Mouse (Mus musculus) thymus, adult 2 months (tissue): ENCODE measurements around the gene Zbtb1. TPM values are rescaled to one million over a fixed set of nuclear protein-coding genes. Genes with fewer than 3 reads are reported as not detected.

Experiments
- DNase-seq: peaks from one replicate; pipeline ENCODE4 v3.0.0; 2021
- H3K27ac ChIP-seq: fragments of 200-500 bp; 2 replicates; pipeline ENCODE4 v1.5.1; 2012; ENCODE audit warnings: low read length, control low read depth; ENCODE audit not compliant: control insufficient read depth, insufficient read depth
- H3K27me3 ChIP-seq: fragments of 200-500 bp; 2 replicates; pipeline ENCODE4 v1.6.1; 2012; ENCODE audit warnings: mild to moderate bottlenecking, low read length, moderate library complexity, mixed read lengths; ENCODE audit not compliant: control insufficient read depth, insufficient read depth
- H3K36me3 ChIP-seq: fragments of 200-500 bp; 2 replicates; pipeline ENCODE4 v1.6.1; 2012; ENCODE audit warnings: mild to moderate bottlenecking, low read length, moderate library complexity; ENCODE audit not compliant: control insufficient read depth, insufficient read depth
- H3K4me1 ChIP-seq: fragments of 200-500 bp; replicated peaks from 2 replicates; pipeline ENCODE4 v1.6.1; 2012; ENCODE audit warnings: low read length; ENCODE audit not compliant: control insufficient read depth, insufficient read depth
- H3K4me3 ChIP-seq: fragments of 200-500 bp; 2 replicates; pipeline ENCODE4 v1.5.1; 2012; ENCODE audit warnings: mild to moderate bottlenecking, low read length, control low read depth, moderate library complexity; ENCODE audit not compliant: control insufficient read depth, insufficient read depth
- CTCF ChIP-seq: fragments of 200-500 bp; IDR thresholded peaks from 2 replicates; pipeline ENCODE4 v1.5.1; 2012; ENCODE audit warnings: mild to moderate bottlenecking, control low read depth, low read length, moderate library complexity, borderline replicate concordance; ENCODE audit not compliant: control insufficient read depth, poor library complexity, insufficient read depth; ENCODE audit errors: extremely low read depth
- POLR2A ChIP-seq: fragments of 200-500 bp; IDR thresholded peaks from 2 replicates; pipeline ENCODE4 v1.6.1; 2012; ENCODE audit warnings: mild to moderate bottlenecking, low read length, control low read depth, moderate library complexity; ENCODE audit not compliant: control insufficient read depth, poor library complexity, insufficient read depth; ENCODE audit errors: extremely low read depth
- WGBS: fragments of 180-500 bp; shearing (Covaris S2); methylation state at CpG from one replicate; pipeline ENCODE4 v1.1.7; 2018; 5-methylcytosine and 5-hydroxymethylcytosine counted together
- polyA plus RNA-seq: library from polyadenylated mRNA; depleted of rRNA; stranded (reverse); fragments of >200 nt; gene quantifications from 2 replicates; pipeline ENCODE4 v1.2.3, GENCODE M21; 2012

Zbtb1 gene
- polyA plus RNA-seq, 1 experiment: 7.2 TPM

DNA sequence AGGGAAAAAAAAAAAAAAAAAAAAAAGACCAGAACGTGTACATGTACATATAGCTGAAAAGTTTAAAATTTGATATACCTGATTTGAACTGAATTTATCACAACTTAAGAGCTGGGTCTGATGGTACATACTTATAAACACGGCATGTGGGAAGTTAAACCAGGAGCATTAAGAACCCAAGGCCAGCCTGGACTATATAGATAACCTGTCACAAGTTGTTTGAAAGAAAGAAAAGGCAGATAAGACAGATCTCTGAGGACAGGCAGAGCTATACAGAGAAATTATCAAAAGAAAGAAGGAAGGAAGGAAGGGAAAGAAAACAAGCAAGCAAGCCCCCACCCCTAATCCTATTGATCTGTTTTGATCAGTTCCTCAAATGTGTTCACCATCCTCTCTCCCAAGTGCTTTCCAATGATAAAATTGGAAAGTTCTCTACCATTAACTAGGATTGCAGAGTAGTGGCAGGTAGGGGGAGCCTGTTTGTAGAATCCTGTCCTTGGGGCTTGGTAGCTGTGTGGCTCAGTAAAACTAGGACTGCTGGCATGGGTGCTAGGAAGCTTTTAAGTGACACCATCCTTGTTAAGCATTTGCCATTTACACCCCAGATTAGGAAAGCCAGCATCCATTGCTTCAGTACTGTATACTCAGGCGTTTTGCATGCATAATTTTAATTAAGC is 21.7 kb downstream of the Zbtb1 start:
- DNase-seq: no peak
- Histone ChIP-seq H3K36me3 (peaks cover 22% of the 10 kb centered on the region), H3K4me3 (no peak overlapping the region), H3K27ac (no peak overlapping the region), H3K4me1 (no peaks in the 10 kb centered on the region), H3K27me3 (no peaks in the 10 kb centered on the region)
- 94% methylated on average over 3 of the region's 3 CpGs for WGBS
- no peak for TF ChIP-seq POLR2A
- no peak for TF ChIP-seq CTCF

DNA sequence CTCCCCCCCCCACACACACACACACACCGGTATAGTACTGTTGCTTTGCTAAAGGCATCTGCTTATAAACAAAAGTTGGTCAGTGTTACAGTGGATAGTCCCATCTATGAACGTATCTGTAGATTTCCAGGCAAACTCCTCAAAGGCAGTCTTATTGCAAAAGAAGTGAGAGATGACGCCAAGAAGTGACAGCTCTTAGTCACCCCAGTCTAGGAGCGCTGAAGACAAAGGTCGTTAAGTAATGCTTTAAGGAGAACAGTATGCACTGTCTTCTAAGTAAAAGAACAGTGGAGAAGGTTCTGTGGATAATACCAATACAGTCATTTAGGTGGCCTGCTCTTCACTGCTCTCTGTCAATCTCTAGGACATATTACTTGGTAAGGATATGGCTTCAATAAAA is 22.9 kb downstream of the Zbtb1 start:
- Histone ChIP-seq H3K27ac (no peak overlapping the region), H3K4me1 (no peaks in the 10 kb centered on the region), H3K36me3 (peaks cover 16% of the 10 kb centered on the region; the same call in 1 of the 2 replicates), H3K27me3 (no peaks in the 10 kb centered on the region), H3K4me3 (no peak overlapping the region)
- 93% methylated on average over 5 of the region's 5 CpGs for WGBS
- TF ChIP-seq POLR2A (no peak), CTCF (no peak)
- no peak for DNase-seq

DNA sequence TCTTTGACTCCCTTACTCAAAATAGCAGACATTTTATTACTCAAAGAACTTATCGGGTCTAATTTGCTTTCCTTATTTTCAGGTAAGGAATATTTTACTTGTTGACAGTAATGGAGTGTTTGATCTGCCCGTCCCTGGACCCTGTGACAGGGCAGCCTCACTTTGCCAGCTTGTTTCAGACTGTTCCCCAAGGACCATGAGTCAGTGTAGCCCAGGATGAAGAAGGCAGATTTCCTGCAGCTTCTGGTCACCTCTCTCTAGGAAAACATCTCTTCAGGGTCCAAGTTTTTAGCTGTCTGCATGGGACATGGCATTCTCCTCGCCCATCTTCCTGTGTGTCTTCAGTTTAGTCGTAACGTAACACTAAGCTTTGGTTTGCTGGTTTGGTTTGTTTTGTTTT is 27.2 kb downstream of the Zbtb1 start:
- no peak for TF ChIP-seq POLR2A
- no peak for TF ChIP-seq CTCF
- H3K4me3 ChIP-seq: no peak overlapping the region
- no peaks in the 10 kb centered on the region for H3K36me3 ChIP-seq
- DNase-seq: no peak
- 94% methylated on average over 5 of the region's 5 CpGs for WGBS
- no peak overlapping the region for H3K27ac ChIP-seq
- H3K27me3 ChIP-seq: no peaks in the 10 kb centered on the region
- no peaks in the 10 kb centered on the region for H3K4me1 ChIP-seq

DNA sequence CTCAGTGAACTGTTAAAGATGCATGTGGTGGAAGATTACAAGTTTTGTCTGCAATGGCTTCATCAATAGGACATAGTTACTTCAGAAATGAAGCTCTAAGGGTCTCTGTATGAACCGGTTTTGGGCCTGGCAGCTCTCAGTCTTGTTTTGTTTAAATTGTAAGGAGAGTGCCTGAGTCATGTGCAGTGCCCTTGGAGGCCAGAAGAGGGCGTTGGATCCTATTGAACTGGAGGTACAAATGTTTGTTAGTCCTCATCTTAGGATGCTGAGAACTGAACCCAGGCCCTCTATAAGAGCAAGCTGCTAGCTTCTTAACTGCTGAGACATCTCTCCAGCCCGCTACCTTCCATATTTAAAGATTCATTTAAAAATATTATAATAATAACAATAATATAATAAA is 31.6 kb downstream of the Zbtb1 start:
- DNase-seq: no peak
- no peak for TF ChIP-seq POLR2A
- no peak for TF ChIP-seq CTCF
- peaks cover 14% of the 10 kb centered on the region; the same call in 1 of the 2 replicates for H3K27me3 ChIP-seq
- H3K27ac ChIP-seq: no peak overlapping the region
- 82% methylated on average over 3 of the region's 3 CpGs for WGBS
- no peak overlapping the region for H3K4me3 ChIP-seq
- H3K4me1 ChIP-seq: peaks cover 24% of the 10 kb centered on the region
- H3K36me3 ChIP-seq: no peaks in the 10 kb centered on the region

DNA sequence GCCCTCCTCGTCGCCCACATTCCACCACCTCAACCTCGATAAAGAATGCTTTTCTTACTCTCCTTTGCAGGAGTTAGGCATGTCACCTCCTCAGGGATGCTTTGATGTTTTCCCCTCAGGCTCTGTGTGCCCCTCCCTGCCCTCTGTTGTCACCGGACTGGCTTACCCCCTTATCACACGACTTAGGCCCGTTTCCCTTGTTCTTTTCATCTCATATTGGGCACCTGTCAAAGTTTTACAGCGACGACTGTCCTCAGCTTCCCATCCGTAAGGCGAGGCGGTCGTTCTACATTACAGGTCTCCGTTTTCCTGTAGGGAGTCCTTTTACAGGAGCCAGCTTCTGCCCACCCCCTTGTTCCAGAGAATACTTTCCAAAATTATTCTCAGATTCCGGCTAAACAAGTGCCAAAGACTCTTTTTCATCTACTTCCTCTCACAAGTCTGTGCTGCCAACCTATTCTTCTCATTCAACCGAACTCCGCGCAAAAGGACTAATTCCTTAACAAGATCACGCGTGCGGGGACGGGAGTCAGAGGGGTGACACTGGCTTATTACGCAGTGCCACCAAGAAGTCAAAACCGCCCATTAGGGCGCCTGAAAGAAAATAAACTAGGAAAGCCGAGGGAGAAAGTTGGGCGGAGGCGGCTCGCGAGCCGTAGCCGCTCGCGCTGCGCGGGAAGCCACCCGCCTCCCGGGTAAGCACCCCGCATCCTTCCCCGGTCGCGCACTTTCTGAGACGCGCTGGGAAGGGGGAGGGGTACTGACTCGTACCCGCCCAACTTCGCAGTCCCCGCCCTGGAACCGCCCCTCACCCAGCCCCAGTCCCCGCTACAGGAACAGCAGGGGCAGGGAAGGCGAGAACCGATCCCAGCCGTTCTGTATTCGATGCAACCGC is 33.2 kb downstream of the Zbtb1 start:
- WGBS: 4% methylated on average over 54 of the region's 54 CpGs
- H3K4me1 ChIP-seq: peaks cover 24% of the 10 kb centered on the region
- peak overlapping the region; percentile 83 for H3K4me3 ChIP-seq
- TF ChIP-seq POLR2A (no peak), CTCF (no peak)
- H3K27me3 ChIP-seq: peaks cover 14% of the 10 kb centered on the region; the same call in 1 of the 2 replicates
- H3K36me3 ChIP-seq: no peaks in the 10 kb centered on the region
- DNase-seq: peak; percentile 6
- no peak overlapping the region for H3K27ac ChIP-seq

DNA sequence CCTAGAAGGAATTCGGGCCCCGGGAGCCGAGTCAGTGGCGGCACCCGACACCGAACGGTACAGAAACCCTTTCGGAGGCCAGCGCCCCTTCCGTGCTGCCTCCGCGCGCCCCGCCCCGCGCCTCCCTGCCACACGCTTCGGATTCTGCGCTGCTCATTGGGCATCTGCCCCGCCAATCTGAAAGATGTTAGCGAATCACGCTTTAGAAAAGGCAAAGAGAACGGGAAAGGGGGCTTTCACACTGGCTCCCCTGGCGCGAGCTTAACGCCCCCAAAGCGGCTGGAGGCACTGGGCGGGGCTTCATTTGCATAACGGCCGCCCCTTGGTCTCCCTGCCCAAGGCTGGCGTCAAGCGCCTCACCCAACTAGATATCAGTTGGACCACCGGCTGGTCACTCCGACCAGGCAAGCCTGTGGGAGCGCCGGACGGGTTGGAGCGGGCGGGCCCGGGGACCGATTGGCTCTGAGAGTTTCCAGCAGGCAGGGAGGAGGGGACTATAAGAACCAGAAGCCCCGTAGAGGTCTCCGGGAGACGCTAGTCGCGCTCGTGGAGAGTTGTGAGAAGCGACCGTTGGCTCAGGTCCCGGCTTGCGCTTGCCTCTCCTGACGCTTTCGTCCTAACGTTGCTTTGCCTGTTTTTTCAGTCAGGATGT is 33.9 kb downstream of the Zbtb1 start, which contains the start of gene Hspa2:
Gene Hspa2 (plus strand): TSS at position 291 of the 652 bp plus-strand sequence.
- Histone ChIP-seq H3K27me3 (peaks cover 14% of the 10 kb centered on the region; the same call in 1 of the 2 replicates), H3K4me1 (peaks cover 24% of the 10 kb centered on the region), H3K36me3 (no peaks in the 10 kb centered on the region), H3K27ac (no peak within 1 kb of the TSS), H3K4me3 (peak within 1 kb of the TSS; percentile 83)
- peak; percentile 100 for DNase-seq
- WGBS: under 1% methylated on average over 54 of the region's 54 CpGs
- TF ChIP-seq CTCF (0 out of 2 replicates have a peak, but pooled peaks have one; percentile 31), POLR2A (peak; percentile 36; the same call in 1 of the 2 replicates)
